Mouse (Mus musculus) stomach, postnatal 0 days (tissue): ENCODE results near the gene Fsip1. TPM values are rescaled to one million over a fixed set of nuclear protein-coding genes. Genes with fewer than 3 reads are reported as not detected.
"Not testable (repeated sequence)": the region's sequence is repeated elsewhere in the genome, so short reads cannot be mapped to it uniquely, and the experiment has no call there.

ENCODE experiments used
- ATAC-seq: fragments of 200-750 bp; cut with Nextera tagmentation; 2 replicates; pipeline ENCODE4 v1.8.0; 2017; ENCODE audit not compliant: low FRiP score, low TSS enrichment
- DNase-seq: peaks from one replicate; pipeline ENCODE4 v3.0.0-alpha.2; 2016; ENCODE audit warnings: low spot score
- H3K27ac ChIP-seq: fragments of 300-500 bp; sonication (generic); replicated peaks from 2 replicates; pipeline ENCODE4 v1.5.1; 2014; ENCODE audit warnings: mild to moderate bottlenecking, control low read depth
- H3K27me3 ChIP-seq: fragments of 300-500 bp; sonication (generic); 2 replicates; pipeline ENCODE4 v1.6.1; 2014; ENCODE audit warnings: low read length; ENCODE audit not compliant: control insufficient read depth, insufficient read depth
- H3K36me3 ChIP-seq: fragments of 300-500 bp; sonication (generic); 2 replicates; pipeline ENCODE4 v1.6.1; 2014; ENCODE audit warnings: low read length, mixed read lengths; ENCODE audit not compliant: control insufficient read depth, insufficient read depth
- H3K4me1 ChIP-seq: fragments of 300-500 bp; sonication (generic); replicated peaks from 2 replicates; pipeline ENCODE4 v1.6.1; 2014; ENCODE audit warnings: antibody characterized with exemption; ENCODE audit not compliant: control insufficient read depth, insufficient read depth
- H3K4me2 ChIP-seq: fragments of 300-500 bp; sonication (generic); replicated peaks from 2 replicates; pipeline ENCODE4 v1.6.1; 2014; ENCODE audit warnings: low read depth, mild to moderate bottlenecking, control low read depth, moderate library complexity
- H3K4me3 ChIP-seq: fragments of 300-500 bp; sonication (generic); 2 replicates; pipeline ENCODE4 v1.5.1; 2014; ENCODE audit warnings: low read depth, low read length, control low read depth
- H3K9ac ChIP-seq: fragments of 300-500 bp; sonication (generic); 2 replicates; pipeline ENCODE4 v1.6.1; 2014; ENCODE audit warnings: mild to moderate bottlenecking, low read length, control low read depth, mixed read lengths
- H3K9me3 ChIP-seq: fragments of 300-500 bp; sonication (generic); 2 replicates; pipeline ENCODE4 v1.6.1; 2016; ENCODE audit warnings: low read length; ENCODE audit not compliant: control insufficient read depth
- CTCF ChIP-seq: IDR thresholded peaks from 2 replicates; pipeline ENCODE4 v1.5.1; 2016; ENCODE audit warnings: antibody characterized with exemption, low read depth, mild to moderate bottlenecking, moderate library complexity
- EP300 ChIP-seq: optimal IDR thresholded peaks from 2 replicates; pipeline ENCODE3; 2016; ENCODE audit warnings: antibody characterized with exemption
- WGBS: fragments of 180-500 bp; shearing (Covaris S2); extraction: QIAGEN DNeasy Blood & Tissue Kit; methylation state at CpG from one replicate; pipeline ENCODE4 v1.1.7; 2014; 5-methylcytosine and 5-hydroxymethylcytosine counted together
- polyA plus RNA-seq: library from polyadenylated mRNA; unstranded; fragments of >200 nt; fragmentation: Nextera tagmentation; extraction: Ambion mirVana; gene quantifications from 2 replicates; pipeline ENCODE4 v1.2.1, GENCODE M21; 2015

Fsip1 gene
- polyA plus RNA-seq, 1 experiment from 2014 or later = 0.07 TPM

DNA sequence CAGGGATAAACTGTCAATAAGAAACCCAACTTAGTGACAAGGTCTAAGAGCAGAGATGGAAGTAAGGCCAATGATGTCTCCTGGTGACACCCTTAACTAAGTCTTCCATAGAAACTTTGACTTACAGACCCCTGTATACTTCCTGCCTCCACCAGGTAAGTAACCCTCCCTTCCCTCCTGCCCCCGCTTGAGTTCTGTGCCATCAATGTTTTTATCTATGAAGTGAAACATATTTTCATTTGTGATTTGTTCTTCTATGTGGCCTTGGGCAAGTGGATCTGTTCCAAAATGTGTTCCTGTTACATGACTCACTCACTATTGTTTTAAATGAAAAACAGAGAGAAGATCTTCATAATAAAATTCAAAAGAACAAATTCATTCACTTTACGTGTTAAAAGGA, 43.2 kb upstream of the Fsip1 start:
- Histone ChIP-seq H3K4me2 (no peak overlapping the region), H3K36me3 (no peaks in the 10 kb centered on the region), H3K27me3 (no peaks in the 10 kb centered on the region), H3K9ac (no peak overlapping the region), H3K9me3 (no peaks in the 10 kb centered on the region), H3K27ac (no peak overlapping the region), H3K4me1 (no peaks in the 10 kb centered on the region), H3K4me3 (no peak overlapping the region)
- TF ChIP-seq CTCF = no peak
- TF ChIP-seq EP300 = no peak
- DNase-seq (no peak), ATAC-seq (no peak)
- 70% methylated on average over 2 of the region's 2 CpGs for WGBS

DNA sequence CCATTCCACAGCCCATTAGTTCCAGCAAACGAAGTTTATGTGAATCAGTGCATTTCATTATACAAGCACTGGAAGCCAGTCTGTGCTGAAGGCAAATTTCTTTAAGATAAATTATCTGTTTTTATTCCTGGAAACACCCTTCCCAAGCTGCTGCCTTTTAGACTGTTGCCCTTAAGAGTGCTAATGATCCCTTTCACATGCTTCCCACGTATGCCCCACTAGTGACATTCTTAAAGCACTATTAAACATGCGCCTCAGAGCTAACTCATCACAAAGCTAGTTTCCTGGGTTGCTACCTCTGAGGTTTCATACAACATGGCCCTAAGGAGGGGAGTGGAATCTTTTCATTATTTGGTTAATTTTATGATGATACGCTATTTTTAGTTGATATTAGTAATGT, 41.8 kb upstream of the Fsip1 start:
- H3K27ac ChIP-seq = no peak overlapping the region
- WGBS = 77% methylated on average over 4 of the region's 4 CpGs
- no peak for TF ChIP-seq CTCF
- TF ChIP-seq EP300 = no peak

GRCm38 (mm10) chr2:118297966-118298365, 41.2 kb upstream of the Fsip1 start:
- Histone ChIP-seq H3K4me2 (no peak overlapping the region), H3K27me3 (no peaks in the 10 kb centered on the region), H3K9me3 (no peaks in the 10 kb centered on the region), H3K4me3 (no peak overlapping the region), H3K36me3 (no peaks in the 10 kb centered on the region), H3K4me1 (no peaks in the 10 kb centered on the region), H3K9ac (no peak overlapping the region), H3K27ac (no peak overlapping the region)
- no peak for DNase-seq
- ATAC-seq = no peak
- 70% methylated on average over 2 of the region's 2 CpGs for WGBS
- no peak for TF ChIP-seq CTCF
- no peak for TF ChIP-seq EP300

More for the DNA sequence above, 41.8 kb upstream of the Fsip1 start:
- no peaks in the 10 kb centered on the region for H3K27me3 ChIP-seq
- ATAC-seq (no peak), DNase-seq (no peak)
- H3K9me3 ChIP-seq = no peaks in the 10 kb centered on the region
- no peak overlapping the region for H3K9ac ChIP-seq
- H3K4me2 ChIP-seq = no peak overlapping the region
- H3K36me3 ChIP-seq = no peaks in the 10 kb centered on the region
- no peaks in the 10 kb centered on the region for H3K4me1 ChIP-seq
- H3K4me3 ChIP-seq = no peak overlapping the region

DNA sequence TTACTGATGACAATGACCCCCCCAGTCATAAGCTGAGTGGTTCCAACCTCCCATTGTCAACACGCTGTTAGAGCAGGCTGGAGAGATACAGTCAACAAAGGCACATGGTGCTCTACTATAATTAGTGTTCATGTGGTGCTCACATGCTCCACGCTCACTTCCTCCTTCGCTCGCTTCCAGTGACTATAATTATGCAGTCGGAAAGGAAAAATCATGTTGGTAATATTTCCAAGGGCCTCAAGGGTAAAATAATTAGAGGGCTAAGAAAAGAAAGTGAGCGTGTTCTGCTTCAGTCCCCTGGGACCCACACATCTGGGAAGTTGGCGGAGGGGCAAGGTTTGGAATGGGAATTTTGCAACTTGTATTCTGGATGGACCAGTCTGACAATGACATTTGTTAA, 38.7 kb upstream of the Fsip1 start:
- ATAC-seq (no peak), DNase-seq (no peak)
- no peak overlapping the region for H3K9ac ChIP-seq
- H3K4me1 ChIP-seq = no peaks in the 10 kb centered on the region
- WGBS = 67% methylated on average over 7 of the region's 7 CpGs
- no peaks in the 10 kb centered on the region for H3K27me3 ChIP-seq
- TF ChIP-seq CTCF = no peak
- no peak for TF ChIP-seq EP300
- no peak overlapping the region for H3K27ac ChIP-seq
- H3K9me3 ChIP-seq = no peaks in the 10 kb centered on the region
- H3K4me2 ChIP-seq = no peak overlapping the region
- H3K36me3 ChIP-seq = no peaks in the 10 kb centered on the region
- no peak overlapping the region for H3K4me3 ChIP-seq

- H3K4me2 ChIP-seq = no peak overlapping the region
- no peaks in the 10 kb centered on the region for H3K9me3 ChIP-seq
- DNase-seq (no peak), ATAC-seq (no peak)
- no peaks in the 10 kb centered on the region for H3K4me1 ChIP-seq
- no peak overlapping the region for H3K9ac ChIP-seq
- no peaks in the 10 kb centered on the region for H3K36me3 ChIP-seq
- H3K4me3 ChIP-seq = no peak overlapping the region
- TF ChIP-seq CTCF = no peak
- TF ChIP-seq EP300 = no peak
- H3K27me3 ChIP-seq = no peaks in the 10 kb centered on the region
- 88% methylated on average over 5 of the region's 5 CpGs for WGBS
- H3K27ac ChIP-seq = no peak overlapping the region
Measured at GRCm38 (mm10) chr2:118293583-118293982, 36.8 kb upstream of the Fsip1 start.

- not testable (repeated sequence) for H3K4me3 ChIP-seq, DNase-seq, H3K9me3 ChIP-seq, H3K27me3 ChIP-seq, H3K9ac ChIP-seq, H3K4me1 ChIP-seq, H3K4me2 ChIP-seq, H3K36me3 ChIP-seq, H3K27ac ChIP-seq, ATAC-seq
- 77% methylated on average over 7 of the region's 7 CpGs for WGBS
Measured at GRCm38 (mm10) chr2:118289066-118289460, 32.3 kb upstream of the Fsip1 start.
